Mouse (Mus musculus) megakaryocyte, embryonic 14.5 days (primary cell): ENCODE measurements around the gene Tmcc3. TPM values are rescaled to one million over a fixed set of nuclear protein-coding genes. Genes with fewer than 3 reads are reported as not detected.

Experiments used
- H3K27me3 ChIP-seq: replicated peaks from 2 replicates; pipeline ENCODE3; 2012; ENCODE audit warnings: inconsistent platforms
- H3K36me3 ChIP-seq: replicated peaks from 2 replicates; pipeline ENCODE3; 2012; ENCODE audit warnings: low read length, inconsistent platforms, mixed read lengths
- H3K4me1 ChIP-seq: 2 replicates; pipeline ENCODE4 v1.6.1; 2012; ENCODE audit warnings: inconsistent platforms
- H3K4me3 ChIP-seq: replicated peaks from 2 replicates; pipeline ENCODE3; 2012; ENCODE audit warnings: moderate library complexity, mild to moderate bottlenecking, inconsistent platforms
- H3K9me3 ChIP-seq: 2 replicates; pipeline ENCODE4 v1.6.1; 2012; ENCODE audit warnings: inconsistent platforms
- FLI1 ChIP-seq: IDR thresholded peaks from 2 replicates; pipeline ENCODE4 v1.6.1; 2012; ENCODE audit warnings: low read length, inconsistent platforms, mixed read lengths
- GATA1 ChIP-seq: IDR thresholded peaks from 3 replicates; pipeline ENCODE4 v1.6.1; 2012; ENCODE audit warnings: mixed read lengths, low read length, inconsistent platforms, borderline replicate concordance
- polyA plus RNA-seq: library from polyadenylated mRNA; stranded (reverse); fragments of >175 nt; gene quantifications from 2 replicates; pipeline ENCODE4 v1.2.3, GENCODE M21; 2012; ENCODE audit warnings: low replicate concordance; ENCODE audit not compliant: insufficient read depth

The Tmcc3 gene
- polyA plus RNA-seq, 1 experiment = 0.84 TPM

GRCm38 (mm10) chr10:94481613-94482012 is 169.9 kb downstream of the Tmcc3 start:
- peaks cover 49% of the 10 kb centered on the region for H3K9me3 ChIP-seq
- TF ChIP-seq GATA1 = no peak
- no peak for TF ChIP-seq FLI1

GRCm38 (mm10) chr10:94486179-94486578 is 174.4 kb downstream of the Tmcc3 start:
- TF ChIP-seq GATA1 = no peak
- TF ChIP-seq FLI1 = no peak
- H3K9me3 ChIP-seq = peaks cover 32% of the 10 kb centered on the region
- H3K4me3 ChIP-seq = no peak overlapping the region
- no peaks in the 10 kb centered on the region for H3K36me3 ChIP-seq
- H3K4me1 ChIP-seq = no peaks in the 10 kb centered on the region
- H3K27me3 ChIP-seq = peaks cover 9% of the 10 kb centered on the region

More at GRCm38 (mm10) chr10:94481613-94482012, 169.9 kb downstream of the Tmcc3 start:
- Histone ChIP-seq H3K36me3 (no peaks in the 10 kb centered on the region), H3K4me1 (no peaks in the 10 kb centered on the region), H3K27me3 (no peaks in the 10 kb centered on the region), H3K4me3 (no peak overlapping the region)

- Histone ChIP-seq H3K9me3 (no peaks in the 10 kb centered on the region), H3K27me3 (peaks cover 17% of the 10 kb centered on the region), H3K36me3 (no peaks in the 10 kb centered on the region), H3K4me1 (no peaks in the 10 kb centered on the region; the same call in 1 of the 2 replicates), H3K4me3 (no peak overlapping the region)
- no peak for TF ChIP-seq FLI1
- TF ChIP-seq GATA1 = no peak
Observed at GRCm38 (mm10) chr10:94489509-94489908, 177.8 kb downstream of the Tmcc3 start.

GRCm38 (mm10) chr10:94491006-94491405 is 179.3 kb downstream of the Tmcc3 start:
- H3K9me3 ChIP-seq = no peaks in the 10 kb centered on the region
- peaks cover 22% of the 10 kb centered on the region for H3K27me3 ChIP-seq
- TF ChIP-seq FLI1 (no peak), GATA1 (no peak)
- no peaks in the 10 kb centered on the region; the same call in 1 of the 2 replicates for H3K4me1 ChIP-seq
- no peaks in the 10 kb centered on the region for H3K36me3 ChIP-seq
- H3K4me3 ChIP-seq = no peak overlapping the region

- peaks cover 22% of the 10 kb centered on the region for H3K27me3 ChIP-seq
- H3K36me3 ChIP-seq = no peaks in the 10 kb centered on the region
- peak overlapping the region; percentile 44 for H3K4me3 ChIP-seq
- no peaks in the 10 kb centered on the region for H3K9me3 ChIP-seq
- TF ChIP-seq FLI1 (no peak), GATA1 (no peak)
- H3K4me1 ChIP-seq = no peaks in the 10 kb centered on the region; the same call in 1 of the 2 replicates
Observed at GRCm38 (mm10) chr10:94494403-94494846, 182.7 kb downstream of the Tmcc3 start.

- Histone ChIP-seq H3K27me3 (peaks cover 16% of the 10 kb centered on the region), H3K9me3 (no peaks in the 10 kb centered on the region), H3K36me3 (no peaks in the 10 kb centered on the region), H3K4me3 (no peak overlapping the region), H3K4me1 (no peaks in the 10 kb centered on the region; the same call in 1 of the 2 replicates)
- TF ChIP-seq GATA1 (no peak), FLI1 (no peak)
Observed at GRCm38 (mm10) chr10:94495496-94496235, 183.9 kb downstream of the Tmcc3 start.

GRCm38 (mm10) chr10:94496826-94497440 is 185.2 kb downstream of the Tmcc3 start:
- Histone ChIP-seq H3K36me3 (no peaks in the 10 kb centered on the region), H3K4me3 (no peak overlapping the region), H3K4me1 (no peaks in the 10 kb centered on the region; the same call in 1 of the 2 replicates), H3K27me3 (peaks cover 18% of the 10 kb centered on the region), H3K9me3 (no peaks in the 10 kb centered on the region)
- no peak for TF ChIP-seq FLI1

- peaks cover 21% of the 10 kb centered on the region for H3K27me3 ChIP-seq
- TF ChIP-seq FLI1 = no peak
- TF ChIP-seq GATA1 = no peak
- no peaks in the 10 kb centered on the region for H3K4me1 ChIP-seq
- no peaks in the 10 kb centered on the region for H3K9me3 ChIP-seq
- no peaks in the 10 kb centered on the region for H3K36me3 ChIP-seq
- H3K4me3 ChIP-seq = no peak overlapping the region
Observed at GRCm38 (mm10) chr10:94500210-94500876, 188.6 kb downstream of the Tmcc3 start.

GRCm38 (mm10) chr10:94500877-94501273 is 189.1 kb downstream of the Tmcc3 start:
- Histone ChIP-seq H3K9me3 (no peaks in the 10 kb centered on the region), H3K4me1 (no peaks in the 10 kb centered on the region), H3K27me3 (peaks cover 20% of the 10 kb centered on the region), H3K4me3 (no peak overlapping the region), H3K36me3 (no peaks in the 10 kb centered on the region)
- TF ChIP-seq GATA1 (no peak), FLI1 (no peak)

GRCm38 (mm10) chr10:94501796-94502195 is 190.0 kb downstream of the Tmcc3 start:
- Histone ChIP-seq H3K4me3 (no peak overlapping the region), H3K27me3 (peaks cover 25% of the 10 kb centered on the region), H3K4me1 (no peaks in the 10 kb centered on the region), H3K9me3 (no peaks in the 10 kb centered on the region), H3K36me3 (no peaks in the 10 kb centered on the region)
- no peak for TF ChIP-seq GATA1
- TF ChIP-seq FLI1 = no peak
